Mouse (Mus musculus): ENCODE data around the gene Tdrd1. TPM values are rescaled to one million over a fixed set of nuclear protein-coding genes. Genes with fewer than 3 reads are reported as not detected.

Gene Tdrd1
- polyA plus RNA-seq (2015; fragmentation: Nextera tagmentation; extraction: Ambion mirVana), result 0.03 and 0.13 TPM in 2 replicates

DNA sequence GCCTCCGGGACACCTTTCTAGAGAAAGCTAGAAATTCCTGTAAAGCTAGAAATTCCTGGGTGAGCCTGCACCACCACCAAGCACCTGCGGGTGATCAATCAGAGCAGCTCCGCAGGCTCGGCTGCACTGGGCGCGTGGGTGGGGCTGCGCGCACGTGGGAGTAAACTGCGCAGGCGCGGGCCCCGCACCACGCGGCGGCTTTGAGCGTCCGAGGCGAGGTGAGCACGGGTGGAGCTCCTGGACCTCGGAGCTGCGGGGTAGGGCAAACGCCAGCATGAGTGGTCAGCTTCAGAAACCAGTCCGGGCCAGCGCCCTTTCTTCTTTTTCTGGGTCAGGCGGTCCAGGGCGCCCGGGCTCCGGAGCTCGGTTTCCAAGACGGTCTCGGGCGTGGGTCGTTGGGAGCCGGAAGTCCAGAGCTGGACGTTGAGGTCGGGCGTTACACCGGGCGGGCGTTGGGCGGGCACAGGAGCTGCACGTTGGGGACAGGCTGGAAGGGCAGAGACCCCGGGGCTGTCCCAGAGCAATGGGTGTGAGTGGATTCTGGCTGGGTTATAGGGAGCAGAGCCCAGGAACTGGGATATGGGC is at the start of gene Tdrd1:
Gene Tdrd1, plus strand, starts transcription at position 163 of the 585 bp plus-strand sequence.

DNA sequence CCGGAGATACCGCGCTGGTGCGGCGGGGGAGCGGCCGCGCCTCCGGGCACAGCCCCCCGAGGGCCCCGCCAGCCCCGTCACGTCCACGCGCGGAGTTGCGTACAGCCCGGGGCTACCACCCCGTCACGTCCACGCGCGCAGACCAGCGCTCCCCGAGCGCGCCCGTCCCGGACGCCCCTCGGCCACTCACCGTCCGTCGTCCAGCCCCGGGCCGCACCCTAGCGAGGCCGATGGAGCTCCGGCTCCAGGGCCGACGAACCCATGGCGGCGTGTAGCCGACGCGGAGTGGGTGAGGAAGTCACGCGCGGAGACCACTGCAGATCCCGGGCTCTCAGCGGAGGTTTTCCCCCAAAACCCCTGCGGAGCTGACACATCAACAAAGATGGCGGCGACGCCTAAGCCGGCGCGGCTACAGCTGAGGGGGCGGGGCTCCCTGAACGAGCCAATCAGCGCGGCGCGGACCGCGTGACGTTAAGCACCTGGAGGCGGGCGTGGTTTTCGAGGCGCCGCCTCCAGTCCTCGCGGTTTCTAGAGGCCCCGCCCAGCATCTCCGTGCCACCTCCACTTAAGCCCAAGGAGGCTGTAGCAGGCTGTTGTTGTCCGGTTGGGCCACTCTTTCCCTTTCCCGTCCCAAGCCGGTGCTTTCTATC is 4.1 kb upstream of the Tdrd1 start, which contains the start of gene Ccdc186:
Gene Ccdc186, minus strand, starts transcription at position 393 of the 650 bp plus-strand sequence.

DNA sequence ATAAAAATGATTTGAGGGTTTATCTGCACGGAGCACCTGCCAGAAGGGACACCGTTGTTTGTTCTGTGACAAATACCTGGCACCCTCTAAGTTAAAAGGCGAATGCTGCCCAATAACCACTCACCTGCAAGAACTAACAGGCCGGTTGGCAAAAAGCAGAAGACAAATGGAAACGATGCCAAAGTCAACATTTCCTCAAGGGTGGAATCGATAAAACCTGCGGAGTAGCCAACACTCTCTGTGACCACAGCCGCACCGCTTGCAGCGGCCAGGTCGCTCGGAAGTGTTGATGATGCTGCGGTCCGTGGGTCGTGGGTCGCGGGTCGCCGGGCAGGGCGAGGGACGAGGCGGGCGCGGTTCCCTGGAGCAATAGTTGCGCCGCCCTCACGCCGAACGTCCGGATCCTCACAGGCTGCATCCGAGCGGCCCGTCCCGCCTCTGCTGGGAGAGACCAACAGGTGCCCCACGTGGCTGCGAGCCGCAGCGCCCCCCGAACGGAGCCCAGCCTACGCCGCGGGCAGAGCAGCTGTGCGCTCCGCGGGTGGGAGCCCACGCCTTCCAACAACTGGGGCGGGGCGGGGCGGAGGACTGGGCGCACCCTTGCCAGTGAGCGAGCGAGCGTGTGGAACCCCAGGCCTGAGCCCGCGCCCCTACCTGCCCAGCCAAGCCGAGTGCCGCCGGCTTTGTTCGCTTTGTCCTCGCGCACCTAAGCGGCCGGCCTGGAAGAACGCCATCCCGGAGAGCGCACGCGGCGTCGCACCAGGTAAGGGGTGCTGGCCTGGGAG is 48.0 kb downstream of the Tdrd1 start, which contains the start of gene Vwa2:
Gene Vwa2, plus strand, starts transcription at position 434 of the 785 bp plus-strand sequence.

Other genes starting within 250 kb of the Tdrd1 start
- gene Adrb1, start 104.0 kb upstream of the Tdrd1 start, polyA plus RNA-seq (2015; fragmentation: Nextera tagmentation; extraction: Ambion mirVana), result 0.20 and 0.46 TPM in 2 replicates
- gene Ccdc186, start 4.0 kb upstream of the Tdrd1 start, polyA plus RNA-seq (2015; fragmentation: Nextera tagmentation; extraction: Ambion mirVana), result 10.7 and 10.9 TPM in 2 replicates
- 0.14 and 0.77 TPM in 2 replicates for gene Vwa2, start 48.0 kb downstream of the Tdrd1 start, polyA plus RNA-seq (2015; fragmentation: Nextera tagmentation; extraction: Ambion mirVana)
- 10.5 and 15.7 TPM in 2 replicates for gene Afap1l2, start 182.0 kb downstream of the Tdrd1 start, polyA plus RNA-seq (2015; fragmentation: Nextera tagmentation; extraction: Ambion mirVana)